Mouse (Mus musculus) myocyte (in vitro differentiated cells): ENCODE data around the gene Cenps.

Experiments used
- CEBPB ChIP-seq: IDR thresholded peaks from 2 replicates; pipeline ENCODE4 v1.6.1; 2011; ENCODE audit warnings: mild to moderate bottlenecking, moderate library complexity; ENCODE audit not compliant: poor library complexity, insufficient read depth, severe bottlenecking
- MAX ChIP-seq: IDR thresholded peaks from one replicate; pipeline ENCODE4 v1.6.1; 2011; ENCODE audit warnings: low read depth, mild to moderate bottlenecking, control low read depth
- MYOD1 ChIP-seq, 3 experiments: IDR thresholded peaks; one replicate each; pipeline ENCODE4 v1.6.1; 2011; ENCODE audit warnings: control low read depth in 2 of 3, low read depth in 2 of 3, mild to moderate bottlenecking in 2 of 3, moderate library complexity in 1 of 3; ENCODE audit not compliant: insufficient read length in 2 of 3, control insufficient read depth in 1 of 3
- MYOG ChIP-seq, 3 experiments: IDR thresholded peaks; one replicate each; pipeline ENCODE4 v1.6.1; 2011; ENCODE audit warnings: control low read depth in 2 of 3, low read depth in 2 of 3, mild to moderate bottlenecking in 2 of 3; ENCODE audit not compliant: insufficient read length in 2 of 3, control insufficient read depth in 1 of 3, insufficient read depth in 1 of 3
- POLR2A ChIP-seq: IDR thresholded peaks from one replicate; pipeline ENCODE4 v1.6.1; 2011; ENCODE audit warnings: low read depth, mild to moderate bottlenecking, control low read depth, moderate library complexity; ENCODE audit not compliant: insufficient read length
- POLR2AphosphoS2 ChIP-seq: IDR thresholded peaks from one replicate; pipeline ENCODE4 v1.6.1; 2011; ENCODE audit warnings: low read depth, control low read depth; ENCODE audit not compliant: insufficient read length
- REST ChIP-seq: IDR thresholded peaks from one replicate; pipeline ENCODE4 v1.6.1; 2011; ENCODE audit warnings: mild to moderate bottlenecking, control low read depth, moderate library complexity; ENCODE audit not compliant: insufficient read depth, insufficient read length
- TCF12 ChIP-seq: IDR thresholded peaks from one replicate; pipeline ENCODE4 v1.6.1; 2011; ENCODE audit warnings: mild to moderate bottlenecking, control low read depth; ENCODE audit not compliant: poor library complexity, insufficient read depth, severe bottlenecking
- USF1 ChIP-seq: IDR thresholded peaks from one replicate; pipeline ENCODE4 v1.6.1; 2011; ENCODE audit warnings: low read depth, mild to moderate bottlenecking, control low read depth, moderate library complexity

DNA sequence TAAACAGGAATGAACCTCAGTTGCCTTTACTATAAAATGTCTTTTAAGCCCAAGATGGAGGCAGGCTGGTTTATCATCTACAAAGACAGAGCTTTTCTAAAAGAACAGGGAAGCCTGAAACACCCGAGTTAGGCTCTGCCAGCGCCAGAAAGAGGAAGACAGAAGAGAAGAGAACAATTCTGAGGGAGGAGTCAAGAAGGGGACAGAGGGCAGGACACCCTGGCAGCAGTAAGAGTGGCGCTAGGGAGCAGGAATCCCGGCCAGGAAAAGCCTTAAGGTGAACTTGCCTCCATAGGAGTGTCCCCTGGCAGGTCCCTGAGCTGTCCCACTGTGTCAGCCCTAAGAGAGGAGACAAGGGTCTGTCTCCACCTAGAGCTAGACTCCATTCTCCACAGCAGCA lies 6.2 kb upstream of the Cenps start:
- TF ChIP-seq POLR2A: no peak
- TF ChIP-seq POLR2AphosphoS2: no peak
- TF ChIP-seq MYOG (IDR thresholded peaks at IDR 0.05; ENCODE audit: control insufficient read depth in 1 of 3, insufficient read depth in 1 of 3, insufficient read length in 2 of 3, low read depth in 2 of 3): no peak
- no peak for TF ChIP-seq MYOD1 (IDR thresholded peaks at IDR 0.05; ENCODE audit: control insufficient read depth in 1 of 3, insufficient read length in 2 of 3, low read depth in 2 of 3)
- no peak for TF ChIP-seq MAX
- no peak for TF ChIP-seq REST
- no peak for TF ChIP-seq TCF12
- no peak for TF ChIP-seq USF1
- TF ChIP-seq CEBPB: no peak
